In the genomic region with DNA sequence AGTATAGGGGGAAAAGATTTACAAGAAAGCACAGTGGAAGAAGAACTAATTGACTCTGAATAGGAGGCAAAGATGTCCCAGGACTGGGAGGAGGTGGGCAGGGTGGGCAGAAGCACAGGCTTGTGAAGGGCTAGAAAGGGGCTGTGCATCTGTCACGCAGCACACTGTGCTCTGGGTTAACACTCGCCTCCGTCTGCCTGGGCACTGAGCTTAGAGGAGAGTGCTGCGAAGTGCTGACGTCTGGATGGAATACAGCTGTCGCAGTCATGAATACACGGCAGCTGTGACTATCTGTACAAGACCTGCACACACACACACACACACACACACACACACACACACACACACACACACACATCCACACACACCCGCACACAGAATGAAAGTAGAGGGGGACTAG, we compare ENCODE assay signal across 10 mouse cellular contexts.
DNase-seq lines count a peak whose midpoint lies in the region; ATAC-seq lines count a peak whose summit lies in the region.
"Had no signal": no experiment of that assay in that cellular context is flagged by ENCODE, and none has a peak within 500 bp of the region (broad histone marks: within the 10 kb centered on the region; RNA-seq: fewer than 3 reads in every experiment).

No protein-coding gene starts in this region.

- H3K9me3 ChIP-seq in embryonic facial prominence, embryonic 14.5 days (ENCODE audit: control insufficient read depth, low read length) = 0 out of 2 replicates have a peak, but pooled peaks cover 6% of the 10 kb centered on the region
- H3K9me3 ChIP-seq in embryonic facial prominence, embryonic 10.5 days = peaks cover 12% of the 10 kb centered on the region
- peaks cover 2% of the 10 kb centered on the region; the same call in 1 of the 2 replicates for H3K9me3 ChIP-seq in heart, embryonic 13.5 days

- no peaks in the 10 kb centered on the region for H3K36me3 ChIP-seq in embryonic facial prominence, embryonic 14.5 days (ENCODE audit: control insufficient read depth, insufficient read depth, low read length)
- H3K36me3 ChIP-seq in embryonic facial prominence, embryonic 10.5 days (replicated peaks) = no peaks in the 10 kb centered on the region
- no peaks in the 10 kb centered on the region for H3K36me3 ChIP-seq in heart, embryonic 13.5 days

- H3K9ac ChIP-seq in embryonic facial prominence, embryonic 14.5 days (ENCODE audit: low read depth, low read length) = no peak overlapping the region
- H3K9ac ChIP-seq in heart, embryonic 13.5 days = no peak overlapping the region
- H3K9ac ChIP-seq: forebrain, embryonic 13.5 days had no signal

- peak; percentile 79 for DNase-seq in embryonic facial prominence, embryonic 14.5 days (ENCODE audit: low spot score)
- DNase-seq in embryonic facial prominence, embryonic 10.5 days (ENCODE audit: low spot score) = no peak
- peak; percentile 51 for DNase-seq in kidney, postnatal 10 days
- DNase-seq in kidney, adult 8-10 months = no peak
- peak; percentile 45 for DNase-seq in lung, postnatal 10 days
- no peak for DNase-seq in spleen, postnatal 10 days (ENCODE audit: low spot score in 2 of 2)
- no peak for DNase-seq in Muller cell, postnatal 12 days (ENCODE audit: inconsistent ontology term)
- DNase-seq: right cerebral cortex, postnatal 25 days had no signal

- no peak overlapping the region for H3K4me2 ChIP-seq in embryonic facial prominence, embryonic 14.5 days (ENCODE audit: low read depth, low read length)
- H3K4me2 ChIP-seq in heart, embryonic 13.5 days = peak overlapping the region; percentile 40
- H3K4me2 ChIP-seq: forebrain, embryonic 13.5 days had no signal

- H3K27me3 ChIP-seq in embryonic facial prominence, embryonic 14.5 days (replicated peaks; ENCODE audit: control insufficient read depth, insufficient read depth, low read length) = no peaks in the 10 kb centered on the region
- 0 out of 2 replicates have a peak, but pooled peaks cover 7% of the 10 kb centered on the region for H3K27me3 ChIP-seq in embryonic facial prominence, embryonic 10.5 days (replicated peaks; ENCODE audit: low read depth, poor library complexity, severe bottlenecking)
- peaks cover 28% of the 10 kb centered on the region for H3K27me3 ChIP-seq in heart, embryonic 13.5 days (replicated peaks)

- WGBS in embryonic facial prominence, embryonic 14.5 days = 37% methylated on average over 8 of the region's 8 CpGs
- 57% methylated on average over 8 of the region's 8 CpGs for WGBS in embryonic facial prominence, embryonic 10.5 days
- 20% methylated on average over 8 of the region's 8 CpGs for WGBS in heart, embryonic 13.5 days

- no peak overlapping the region for H3K4me3 ChIP-seq in embryonic facial prominence, embryonic 14.5 days (ENCODE audit: low read depth, low read length)
- no peak overlapping the region for H3K4me3 ChIP-seq in embryonic facial prominence, embryonic 10.5 days
- H3K4me3 ChIP-seq in heart, embryonic 13.5 days = no peak overlapping the region
- H3K4me3 ChIP-seq: forebrain, embryonic 13.5 days had no signal

- ATAC-seq in embryonic facial prominence, embryonic 14.5 days (ENCODE audit: low read depth) = peak; percentile 82
- no peak for ATAC-seq in heart, embryonic 13.5 days (ENCODE audit: extremely low read depth, insufficient number of reproducible peaks, low FRiP score, low TSS enrichment)
- ATAC-seq: forebrain, embryonic 13.5 days had no signal

- no peak overlapping the region for H3K27ac ChIP-seq in embryonic facial prominence, embryonic 14.5 days (replicated peaks; ENCODE audit: low read depth, low read length)
- no peak overlapping the region for H3K27ac ChIP-seq in embryonic facial prominence, embryonic 10.5 days (replicated peaks)
- H3K27ac ChIP-seq in heart, embryonic 13.5 days (replicated peaks) = no peak overlapping the region
- H3K27ac ChIP-seq: forebrain, embryonic 13.5 days had no signal

- H3K4me1 ChIP-seq in embryonic facial prominence, embryonic 14.5 days (ENCODE audit: control insufficient read depth, insufficient read depth, low read length) = peaks cover 28% of the 10 kb centered on the region
- H3K4me1 ChIP-seq in embryonic facial prominence, embryonic 10.5 days = peaks cover 51% of the 10 kb centered on the region
- peaks cover 46% of the 10 kb centered on the region for H3K4me1 ChIP-seq in heart, embryonic 13.5 days

Comparison
In these comparisons a context has a peak if more than half of its experiments do, and no peak if none do; other contexts are left out.
1. DNase-seq: peak in embryonic facial prominence, embryonic 14.5 days (single experiment), kidney, postnatal 10 days (single experiment) and lung, postnatal 10 days (single experiment); none in embryonic facial prominence, embryonic 10.5 days (single experiment), kidney, adult 8-10 months (0 of 2), spleen, postnatal 10 days (0 of 2) and Muller cell, postnatal 12 days (single experiment).